Mouse (Mus musculus): ENCODE results near the gene Tex26. TPM values are rescaled to one million over a fixed set of nuclear protein-coding genes. Genes with fewer than 3 reads are reported as not detected.

The Tex26 gene
- polyA plus RNA-seq (2015; fragmentation: Illumina TruSeq; extraction: RNeasy Lipid Tissue Mini Kit (QIAGEN cat#74804); ENCODE audit: insufficient read depth, low read depth, low replicate concordance) = not detected

GRCm38 (mm10) chr5:149439531-149440179 is at the start of gene Tex26:
Gene Tex26, plus strand, starts transcription at chr5:149439660.

GRCm38 (mm10) chr5:149411509-149412193 is 27.8 kb upstream of the Tex26 start, which contains the start of gene Medag:
Gene Medag, plus strand, starts transcription at chr5:149411749.

Other genes with a start within 250 kb of the Tex26 start
- gene Alox5ap, start 174.9 kb upstream of the Tex26 start, polyA plus RNA-seq (2015; fragmentation: Illumina TruSeq; extraction: RNeasy Lipid Tissue Mini Kit (QIAGEN cat#74804); ENCODE audit: insufficient read depth, low read depth, low replicate concordance) = 5.7 TPM
- gene Medag, start 27.9 kb upstream of the Tex26 start, polyA plus RNA-seq (2015; fragmentation: Illumina TruSeq; extraction: RNeasy Lipid Tissue Mini Kit (QIAGEN cat#74804); ENCODE audit: insufficient read depth, low read depth, low replicate concordance) = 9.8 TPM
- gene Wdr95, start 89.0 kb downstream of the Tex26 start, polyA plus RNA-seq (2015; fragmentation: Illumina TruSeq; extraction: RNeasy Lipid Tissue Mini Kit (QIAGEN cat#74804); ENCODE audit: insufficient read depth, low read depth, low replicate concordance) = not detected
- gene Hsph1, start 196.7 kb downstream of the Tex26 start, polyA plus RNA-seq (2015; fragmentation: Illumina TruSeq; extraction: RNeasy Lipid Tissue Mini Kit (QIAGEN cat#74804); ENCODE audit: insufficient read depth, low read depth, low replicate concordance) = 25.9 TPM
- gene B3glct, start 238.6 kb downstream of the Tex26 start, polyA plus RNA-seq (2015; fragmentation: Illumina TruSeq; extraction: RNeasy Lipid Tissue Mini Kit (QIAGEN cat#74804); ENCODE audit: insufficient read depth, low read depth, low replicate concordance) = 1.6 TPM